Mouse (Mus musculus): ENCODE measurements around the gene Slc38a1. TPM values are rescaled to one million over a fixed set of nuclear protein-coding genes. Genes with fewer than 3 reads are reported as not detected.
"Not testable (repeated sequence)": the region's sequence is repeated elsewhere in the genome, so short reads cannot be mapped to it uniquely, and the experiment has no call there.

Slc38a1 gene
- polyA plus RNA-seq, 1 experiment from 2014 or later = 71.6 TPM

DNA sequence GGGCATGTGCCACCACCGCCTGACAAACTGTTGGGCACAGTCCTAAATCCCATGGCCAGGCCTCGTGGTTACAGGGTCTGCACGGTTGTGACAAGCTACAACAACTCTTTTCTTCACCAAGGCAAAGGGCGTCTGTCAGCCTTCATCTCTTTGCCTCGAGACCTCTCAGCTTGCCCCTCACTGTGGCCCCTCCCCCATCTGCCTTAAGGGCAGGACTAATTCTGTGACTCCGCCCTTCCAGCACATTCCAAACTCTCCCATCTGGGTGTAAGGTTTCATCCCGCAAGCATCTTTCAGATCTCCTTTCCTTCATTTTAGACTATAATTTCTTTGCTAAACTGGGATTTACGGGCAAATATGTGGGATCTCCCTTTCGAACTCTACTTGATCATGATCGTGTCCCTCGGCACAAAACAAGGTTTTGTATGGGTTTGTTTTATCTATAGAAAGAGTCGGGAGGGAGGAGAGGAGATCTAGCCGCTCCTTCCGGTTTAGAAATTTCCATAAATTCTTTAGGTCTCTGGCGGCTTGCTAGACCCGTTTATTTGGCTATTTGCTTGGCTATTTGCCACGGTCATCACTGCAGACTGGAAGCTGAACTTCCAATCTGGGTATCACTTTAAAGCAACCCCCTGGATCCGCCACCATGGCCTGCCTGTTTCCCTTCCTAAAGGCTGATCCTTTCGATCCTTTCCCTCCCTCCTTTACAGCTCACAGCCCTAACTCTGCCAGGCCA is 7.9 kb downstream of the Slc38a1 start:
- peaks cover 4% of the 10 kb centered on the region; the same call in 1 of the 2 replicates for H3K9me3 ChIP-seq (ENCODE audit: low read depth, low read length)
- DNase-seq (peak; percentile 79), ATAC-seq (ENCODE audit: insufficient read depth) (peak; percentile 65)
- H3K4me3 ChIP-seq (ENCODE audit: low read depth, low read length) = no peak overlapping the region
- TF ChIP-seq CTCF (IDR thresholded peaks at IDR 0.05; ENCODE audit: low read depth) = no peak
- peak overlapping the region; percentile 33 for H3K4me2 ChIP-seq
- H3K27me3 ChIP-seq (ENCODE audit: insufficient read depth, low read length) = no peaks in the 10 kb centered on the region
- H3K9ac ChIP-seq = no peak overlapping the region
- 63% methylated on average over 19 of the region's 19 CpGs for WGBS
- peaks cover 15% of the 10 kb centered on the region; the same call in 1 of the 2 replicates for H3K36me3 ChIP-seq (ENCODE audit: insufficient read depth)
- H3K4me1 ChIP-seq (ENCODE audit: insufficient read depth) = peaks cover 8% of the 10 kb centered on the region; the same call in 1 of the 2 replicates
- peak overlapping the region; percentile 60 for H3K27ac ChIP-seq (ENCODE audit: low read depth)

DNA sequence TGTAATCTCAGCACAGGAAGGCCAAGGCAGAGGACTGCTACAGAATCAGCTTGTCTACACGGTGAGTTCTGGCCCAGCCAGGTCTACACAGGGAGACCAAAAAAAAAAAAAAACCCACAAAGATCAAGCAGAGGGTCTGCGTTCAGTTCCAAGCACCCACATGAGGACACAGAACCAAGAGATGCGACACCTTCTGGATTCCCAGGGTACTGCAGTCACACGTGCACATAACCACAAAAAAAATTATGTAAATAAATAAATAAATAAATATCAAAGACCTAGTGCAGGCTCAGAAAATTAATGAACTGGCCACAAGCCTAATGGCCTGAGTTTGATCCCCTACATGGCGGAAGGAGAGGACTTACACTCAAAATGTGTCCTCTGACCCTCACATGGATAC is 10.5 kb downstream of the Slc38a1 start:
- no peak overlapping the region for H3K4me3 ChIP-seq (ENCODE audit: low read depth, low read length)
- H3K9me3 ChIP-seq (ENCODE audit: low read depth, low read length) = peaks cover 4% of the 10 kb centered on the region; the same call in 1 of the 2 replicates
- H3K27me3 ChIP-seq (ENCODE audit: insufficient read depth, low read length) = no peaks in the 10 kb centered on the region
- DNase-seq = no peak
- ATAC-seq (ENCODE audit: insufficient read depth) = no peak
- H3K4me1 ChIP-seq (ENCODE audit: insufficient read depth) = peaks cover 4% of the 10 kb centered on the region; the same call in 1 of the 2 replicates
- H3K4me2 ChIP-seq = no peak overlapping the region
- TF ChIP-seq CTCF (IDR thresholded peaks at IDR 0.05; ENCODE audit: low read depth) = peak; percentile 27; the same call in 1 of the 2 replicates
- no peak overlapping the region for H3K27ac ChIP-seq (ENCODE audit: low read depth)
- no peak overlapping the region for H3K9ac ChIP-seq
- 92% methylated on average over 5 of the region's 5 CpGs for WGBS
- H3K36me3 ChIP-seq (ENCODE audit: insufficient read depth) = peaks cover 7% of the 10 kb centered on the region; the same call in 1 of the 2 replicates

DNA sequence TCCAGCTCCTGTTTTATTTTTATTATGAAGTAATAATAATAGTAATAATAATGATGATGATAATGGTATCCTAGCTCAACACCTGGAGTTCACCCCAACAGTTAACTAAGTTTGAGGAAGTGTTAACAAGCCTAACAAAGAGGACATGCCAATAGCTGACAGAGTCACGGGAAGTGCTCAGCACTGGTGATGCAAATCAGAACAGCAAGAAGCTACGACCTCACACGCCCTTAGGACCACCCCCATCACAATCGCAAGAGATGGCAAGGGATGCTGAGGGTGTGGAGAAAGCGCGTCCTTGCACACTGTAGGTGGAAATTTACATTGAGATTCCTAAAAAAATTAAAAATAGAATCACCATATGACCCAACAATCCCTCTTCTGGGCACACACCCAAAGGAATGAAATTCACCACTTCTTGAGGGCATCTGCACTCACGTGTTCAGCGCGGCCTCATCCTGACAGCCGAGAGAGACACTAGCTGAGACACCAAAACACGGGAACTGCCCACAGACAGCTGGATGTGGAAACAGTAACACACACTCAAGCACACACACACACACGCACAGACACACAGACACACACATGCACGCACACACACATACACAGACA is 11.5 kb downstream of the Slc38a1 start:
- no peak overlapping the region for H3K9ac ChIP-seq
- H3K4me3 ChIP-seq (ENCODE audit: low read depth, low read length) = no peak overlapping the region
- peaks cover 7% of the 10 kb centered on the region; the same call in 1 of the 2 replicates for H3K36me3 ChIP-seq (ENCODE audit: insufficient read depth)
- peaks cover 4% of the 10 kb centered on the region; the same call in 1 of the 2 replicates for H3K9me3 ChIP-seq (ENCODE audit: low read depth, low read length)
- no peak overlapping the region for H3K27ac ChIP-seq (ENCODE audit: low read depth)
- 74% methylated on average over 13 of the region's 13 CpGs for WGBS
- DNase-seq (no peak), ATAC-seq (ENCODE audit: insufficient read depth) (no peak)
- H3K27me3 ChIP-seq (ENCODE audit: insufficient read depth, low read length) = no peaks in the 10 kb centered on the region
- peaks cover 4% of the 10 kb centered on the region; the same call in 1 of the 2 replicates for H3K4me1 ChIP-seq (ENCODE audit: insufficient read depth)
- no peak overlapping the region for H3K4me2 ChIP-seq
- no peak for TF ChIP-seq CTCF (IDR thresholded peaks at IDR 0.05; ENCODE audit: low read depth)

DNA sequence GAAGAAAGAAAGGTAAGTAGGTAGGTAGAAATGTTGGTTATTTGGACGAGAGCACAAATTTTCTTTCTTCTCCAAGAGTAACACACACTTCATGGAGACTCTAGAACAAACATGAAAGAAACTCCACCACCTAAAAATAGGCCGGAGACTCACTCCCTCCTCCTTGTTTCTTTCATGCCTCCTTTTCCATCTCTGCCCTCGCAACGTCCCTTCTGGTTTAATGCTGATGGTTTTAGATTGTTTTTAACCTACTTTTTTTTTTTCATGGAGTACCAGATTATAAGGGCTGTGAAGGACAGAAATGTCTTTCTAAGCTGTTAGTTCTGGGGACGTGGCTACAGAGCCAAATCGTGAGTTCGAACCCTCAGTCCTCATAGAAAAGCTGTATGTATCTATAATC is 14.5 kb downstream of the Slc38a1 start:
- Histone ChIP-seq H3K36me3 (ENCODE audit: insufficient read depth) (peaks cover 16% of the 10 kb centered on the region), H3K27me3 (ENCODE audit: insufficient read depth, low read length) (no peaks in the 10 kb centered on the region), H3K9me3 (ENCODE audit: low read depth, low read length) (peaks cover 4% of the 10 kb centered on the region; the same call in 1 of the 2 replicates), H3K4me2 (no peak overlapping the region), H3K4me1 (ENCODE audit: insufficient read depth) (no peaks in the 10 kb centered on the region), H3K9ac (no peak overlapping the region), H3K27ac (ENCODE audit: low read depth) (no peak overlapping the region), H3K4me3 (ENCODE audit: low read depth, low read length) (no peak overlapping the region)
- WGBS = 87% methylated on average over 7 of the region's 7 CpGs
- DNase-seq = no peak
- no peak for ATAC-seq (ENCODE audit: insufficient read depth)
- TF ChIP-seq CTCF (IDR thresholded peaks at IDR 0.05; ENCODE audit: low read depth) = no peak

DNA sequence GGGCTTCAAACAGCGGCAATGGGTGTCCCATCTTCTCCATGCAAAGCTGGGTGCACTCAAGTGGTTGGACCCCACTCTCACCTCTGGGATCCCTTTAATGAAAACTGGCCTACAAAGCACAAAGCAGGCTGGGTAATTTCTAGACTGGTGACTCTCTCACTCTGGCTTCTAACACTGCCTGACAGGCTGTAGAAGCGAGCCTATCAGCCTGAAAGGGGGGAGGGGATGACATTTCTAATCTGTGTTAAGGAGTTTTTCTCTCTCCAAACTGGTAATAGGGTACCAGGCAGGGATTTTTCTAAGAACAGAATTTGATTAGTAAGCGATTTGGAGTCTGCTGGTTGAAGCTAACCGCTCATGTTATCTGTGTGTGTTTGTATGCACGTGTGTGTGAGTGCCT is 15.8 kb downstream of the Slc38a1 start:
- Histone ChIP-seq H3K36me3 (ENCODE audit: insufficient read depth) (peaks cover 22% of the 10 kb centered on the region), H3K9me3 (ENCODE audit: low read depth, low read length) (0 out of 2 replicates have a peak, but pooled peaks cover 2% of the 10 kb centered on the region), H3K4me1 (ENCODE audit: insufficient read depth) (no peaks in the 10 kb centered on the region), H3K9ac (no peak overlapping the region), H3K4me2 (no peak overlapping the region), H3K27me3 (ENCODE audit: insufficient read depth, low read length) (no peaks in the 10 kb centered on the region), H3K27ac (ENCODE audit: low read depth) (no peak overlapping the region), H3K4me3 (ENCODE audit: low read depth, low read length) (no peak overlapping the region)
- WGBS = 62% methylated on average over 5 of the region's 5 CpGs
- no peak for TF ChIP-seq CTCF (IDR thresholded peaks at IDR 0.05; ENCODE audit: low read depth)
- DNase-seq (no peak), ATAC-seq (ENCODE audit: insufficient read depth) (no peak)

DNA sequence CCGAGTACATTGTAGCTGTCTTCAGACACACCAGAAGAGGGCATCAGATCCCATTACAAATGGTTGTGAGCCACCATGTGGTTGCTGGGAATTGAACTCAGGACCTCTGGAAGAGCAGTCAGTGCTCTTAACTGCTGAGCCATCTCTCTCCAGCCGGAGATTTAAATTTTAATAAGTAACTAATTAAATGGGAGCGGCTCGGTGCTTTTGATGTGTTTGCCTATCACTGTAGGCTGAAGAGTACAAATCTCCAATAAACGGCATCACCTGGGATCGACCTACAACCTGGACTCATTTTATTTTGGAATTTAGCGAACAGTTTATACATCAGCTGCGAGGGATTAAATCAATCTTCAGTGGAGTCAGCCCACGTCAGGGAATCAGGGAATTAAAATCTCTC is 17.7 kb downstream of the Slc38a1 start:
- not testable (repeated sequence) for H3K4me2 ChIP-seq; H3K4me3 ChIP-seq (ENCODE audit: low read depth, low read length); H3K27me3 ChIP-seq (ENCODE audit: insufficient read depth, low read length); DNase-seq; H3K9me3 ChIP-seq (ENCODE audit: low read depth, low read length); H3K27ac ChIP-seq (ENCODE audit: low read depth); H3K9ac ChIP-seq; ATAC-seq (ENCODE audit: insufficient read depth); H3K4me1 ChIP-seq (ENCODE audit: insufficient read depth)
- 81% methylated on average over 9 of the region's 9 CpGs for WGBS
- H3K36me3 ChIP-seq (ENCODE audit: insufficient read depth) = peaks cover 25% of the 10 kb centered on the region

DNA sequence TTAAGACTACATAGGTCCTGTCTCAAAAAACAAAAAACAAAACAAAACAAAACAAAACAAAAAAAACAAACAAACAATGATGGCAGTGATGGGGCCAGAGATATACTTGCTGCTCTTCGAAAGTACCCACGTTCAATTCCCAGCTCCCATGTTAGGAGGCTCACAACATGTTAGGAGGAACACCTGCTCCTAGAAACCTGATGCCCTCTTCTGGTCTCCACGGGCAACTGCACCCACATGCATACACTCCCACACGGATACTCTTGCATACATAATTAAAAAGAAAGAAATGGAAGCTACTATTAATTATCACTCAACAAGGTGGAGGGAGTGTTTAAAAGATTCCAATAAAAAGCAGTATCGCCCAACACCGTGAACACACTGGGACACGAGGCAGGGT is 20.3 kb downstream of the Slc38a1 start:
- H3K9me3 ChIP-seq (ENCODE audit: low read depth, low read length) = 0 out of 2 replicates have a peak, but pooled peaks cover 2% of the 10 kb centered on the region
- DNase-seq (no peak), ATAC-seq (ENCODE audit: insufficient read depth) (no peak)
- no peak overlapping the region for H3K27ac ChIP-seq (ENCODE audit: low read depth)
- H3K4me2 ChIP-seq = no peak overlapping the region
- no peak overlapping the region for H3K4me3 ChIP-seq (ENCODE audit: low read depth, low read length)
- TF ChIP-seq CTCF (IDR thresholded peaks at IDR 0.05; ENCODE audit: low read depth) = peak; percentile 28
- no peak overlapping the region for H3K9ac ChIP-seq
- peaks cover 25% of the 10 kb centered on the region for H3K36me3 ChIP-seq (ENCODE audit: insufficient read depth)
- no peaks in the 10 kb centered on the region for H3K27me3 ChIP-seq (ENCODE audit: insufficient read depth, low read length)
- 93% methylated on average over 7 of the region's 7 CpGs for WGBS
- no peaks in the 10 kb centered on the region for H3K4me1 ChIP-seq (ENCODE audit: insufficient read depth)
